Mouse (Mus musculus): ENCODE results near the gene Polr1c. TPM values are rescaled to one million over a fixed set of nuclear protein-coding genes. Genes with fewer than 3 reads are reported as not detected.

The Polr1c gene
- polyA plus RNA-seq, 1 experiment from 2014 or later, result 26.2 TPM

- ATAC-seq (ENCODE audit: low read depth), result no peak
- no peak overlapping the region for H3K4me2 ChIP-seq (ENCODE audit: low read depth, low read length)
- H3K27ac ChIP-seq (ENCODE audit: low read length), result no peak overlapping the region
- H3K4me3 ChIP-seq (ENCODE audit: low read depth, low read length), result no peak overlapping the region
- H3K9me3 ChIP-seq (replicated peaks; ENCODE audit: control insufficient read depth, low read length), result no peaks in the 10 kb centered on the region
- H3K36me3 ChIP-seq (ENCODE audit: control insufficient read depth, insufficient read depth), result peaks cover 4% of the 10 kb centered on the region; the same call in 1 of the 2 replicates
- no peak overlapping the region for H3K9ac ChIP-seq (ENCODE audit: low read depth, low read length)
- 80% methylated on average over 12 of the region's 12 CpGs for WGBS (ENCODE audit: insufficient replicate concordance)
- H3K4me1 ChIP-seq (ENCODE audit: control insufficient read depth, low read depth, low read length), result peaks cover 13% of the 10 kb centered on the region
- H3K27me3 ChIP-seq (ENCODE audit: control insufficient read depth, insufficient read depth, low read depth, low read length), result no peaks in the 10 kb centered on the region
These were observed 30.3 kb upstream of the Polr1c start for GRCm38 (mm10) chr17:46278011-46278765.

- no peak for ATAC-seq (ENCODE audit: low read depth)
- Histone ChIP-seq H3K4me2 (ENCODE audit: low read depth, low read length) (no peak overlapping the region), H3K27me3 (ENCODE audit: control insufficient read depth, insufficient read depth, low read depth, low read length) (no peaks in the 10 kb centered on the region), H3K36me3 (ENCODE audit: control insufficient read depth, insufficient read depth) (peaks cover 4% of the 10 kb centered on the region; the same call in 1 of the 2 replicates), H3K9ac (ENCODE audit: low read depth, low read length) (no peak overlapping the region), H3K9me3 (replicated peaks; ENCODE audit: control insufficient read depth, low read length) (no peaks in the 10 kb centered on the region), H3K4me3 (ENCODE audit: low read depth, low read length) (no peak overlapping the region), H3K27ac (ENCODE audit: low read length) (no peak overlapping the region), H3K4me1 (ENCODE audit: control insufficient read depth, low read depth, low read length) (peaks cover 10% of the 10 kb centered on the region)
- WGBS (ENCODE audit: insufficient replicate concordance), result 76% methylated on average over 4 of the region's 4 CpGs
These were observed 29.7 kb upstream of the Polr1c start for GRCm38 (mm10) chr17:46277586-46277985.

GRCm38 (mm10) chr17:46275506-46275905 lies 27.7 kb upstream of the Polr1c start:
- H3K9ac ChIP-seq (ENCODE audit: low read depth, low read length), result no peak overlapping the region
- H3K4me1 ChIP-seq (ENCODE audit: control insufficient read depth, low read depth, low read length), result no peaks in the 10 kb centered on the region
- H3K27me3 ChIP-seq (ENCODE audit: control insufficient read depth, insufficient read depth, low read depth, low read length), result no peaks in the 10 kb centered on the region
- H3K36me3 ChIP-seq (ENCODE audit: control insufficient read depth, insufficient read depth), result peaks cover 4% of the 10 kb centered on the region; the same call in 1 of the 2 replicates
- no peak overlapping the region for H3K27ac ChIP-seq (ENCODE audit: low read length)
- ATAC-seq (ENCODE audit: low read depth), result no peak
- no peak overlapping the region for H3K4me3 ChIP-seq (ENCODE audit: low read depth, low read length)
- no peak overlapping the region for H3K4me2 ChIP-seq (ENCODE audit: low read depth, low read length)
- WGBS (ENCODE audit: insufficient replicate concordance), result 66% methylated on average over 10 of the region's 10 CpGs
- H3K9me3 ChIP-seq (replicated peaks; ENCODE audit: control insufficient read depth, low read length), result no peaks in the 10 kb centered on the region

- Histone ChIP-seq H3K4me1 (ENCODE audit: control insufficient read depth, low read depth, low read length) (no peaks in the 10 kb centered on the region), H3K9ac (ENCODE audit: low read depth, low read length) (no peak overlapping the region), H3K4me2 (ENCODE audit: low read depth, low read length) (no peak overlapping the region), H3K9me3 (replicated peaks; ENCODE audit: control insufficient read depth, low read length) (no peaks in the 10 kb centered on the region), H3K27me3 (ENCODE audit: control insufficient read depth, insufficient read depth, low read depth, low read length) (no peaks in the 10 kb centered on the region), H3K4me3 (ENCODE audit: low read depth, low read length) (no peak overlapping the region), H3K27ac (ENCODE audit: low read length) (no peak overlapping the region), H3K36me3 (ENCODE audit: control insufficient read depth, insufficient read depth) (peaks cover 4% of the 10 kb centered on the region; the same call in 1 of the 2 replicates)
- WGBS (ENCODE audit: insufficient replicate concordance), result 80% methylated on average over 6 of the region's 6 CpGs
- no peak for ATAC-seq (ENCODE audit: low read depth)
These were observed 27.2 kb upstream of the Polr1c start for GRCm38 (mm10) chr17:46275034-46275433.

GRCm38 (mm10) chr17:46274465-46274864 lies 26.6 kb upstream of the Polr1c start:
- no peaks in the 10 kb centered on the region for H3K27me3 ChIP-seq (ENCODE audit: control insufficient read depth, insufficient read depth, low read depth, low read length)
- ATAC-seq (ENCODE audit: low read depth), result no peak
- H3K4me3 ChIP-seq (ENCODE audit: low read depth, low read length), result no peak overlapping the region
- WGBS (ENCODE audit: insufficient replicate concordance), result 79% methylated on average over 6 of the region's 6 CpGs
- H3K9me3 ChIP-seq (replicated peaks; ENCODE audit: control insufficient read depth, low read length), result no peaks in the 10 kb centered on the region
- H3K4me1 ChIP-seq (ENCODE audit: control insufficient read depth, low read depth, low read length), result no peaks in the 10 kb centered on the region
- H3K27ac ChIP-seq (ENCODE audit: low read length), result no peak overlapping the region
- no peak overlapping the region for H3K4me2 ChIP-seq (ENCODE audit: low read depth, low read length)
- H3K9ac ChIP-seq (ENCODE audit: low read depth, low read length), result no peak overlapping the region
- peaks cover 4% of the 10 kb centered on the region; the same call in 1 of the 2 replicates for H3K36me3 ChIP-seq (ENCODE audit: control insufficient read depth, insufficient read depth)

- Histone ChIP-seq H3K27me3 (ENCODE audit: control insufficient read depth, insufficient read depth, low read depth, low read length) (no peaks in the 10 kb centered on the region), H3K9ac (ENCODE audit: low read depth, low read length) (no peak overlapping the region), H3K36me3 (ENCODE audit: control insufficient read depth, insufficient read depth) (no peaks in the 10 kb centered on the region; the same call in 1 of the 2 replicates), H3K9me3 (replicated peaks; ENCODE audit: control insufficient read depth, low read length) (no peaks in the 10 kb centered on the region), H3K4me3 (ENCODE audit: low read depth, low read length) (no peak overlapping the region), H3K4me2 (ENCODE audit: low read depth, low read length) (no peak overlapping the region), H3K4me1 (ENCODE audit: control insufficient read depth, low read depth, low read length) (no peaks in the 10 kb centered on the region), H3K27ac (ENCODE audit: low read length) (no peak overlapping the region)
- no peak for ATAC-seq (ENCODE audit: low read depth)
- WGBS (ENCODE audit: insufficient replicate concordance), result 62% methylated on average over 1 of the region's 1 CpGs
These were observed 26.0 kb upstream of the Polr1c start for GRCm38 (mm10) chr17:46273803-46274236.

- WGBS (ENCODE audit: insufficient replicate concordance), result 69% methylated on average over 5 of the region's 5 CpGs
- no peaks in the 10 kb centered on the region; the same call in 1 of the 2 replicates for H3K36me3 ChIP-seq (ENCODE audit: control insufficient read depth, insufficient read depth)
- no peak overlapping the region for H3K4me3 ChIP-seq (ENCODE audit: low read depth, low read length)
- H3K9me3 ChIP-seq (replicated peaks; ENCODE audit: control insufficient read depth, low read length), result no peaks in the 10 kb centered on the region
- H3K4me2 ChIP-seq (ENCODE audit: low read depth, low read length), result no peak overlapping the region
- H3K27ac ChIP-seq (ENCODE audit: low read length), result no peak overlapping the region
- no peaks in the 10 kb centered on the region for H3K4me1 ChIP-seq (ENCODE audit: control insufficient read depth, low read depth, low read length)
- H3K9ac ChIP-seq (ENCODE audit: low read depth, low read length), result no peak overlapping the region
- no peak for ATAC-seq (ENCODE audit: low read depth)
- no peaks in the 10 kb centered on the region for H3K27me3 ChIP-seq (ENCODE audit: control insufficient read depth, insufficient read depth, low read depth, low read length)
These were observed 24.8 kb upstream of the Polr1c start for GRCm38 (mm10) chr17:46272675-46273074.

- no peaks in the 10 kb centered on the region for H3K4me1 ChIP-seq (ENCODE audit: control insufficient read depth, low read depth, low read length)
- no peaks in the 10 kb centered on the region; the same call in 1 of the 2 replicates for H3K36me3 ChIP-seq (ENCODE audit: control insufficient read depth, insufficient read depth)
- H3K4me2 ChIP-seq (ENCODE audit: low read depth, low read length), result no peak overlapping the region
- no peaks in the 10 kb centered on the region for H3K27me3 ChIP-seq (ENCODE audit: control insufficient read depth, insufficient read depth, low read depth, low read length)
- ATAC-seq (ENCODE audit: low read depth), result no peak
- H3K9me3 ChIP-seq (replicated peaks; ENCODE audit: control insufficient read depth, low read length), result no peaks in the 10 kb centered on the region
- no peak overlapping the region for H3K4me3 ChIP-seq (ENCODE audit: low read depth, low read length)
- H3K9ac ChIP-seq (ENCODE audit: low read depth, low read length), result no peak overlapping the region
- H3K27ac ChIP-seq (ENCODE audit: low read length), result no peak overlapping the region
- 80% methylated on average over 2 of the region's 2 CpGs for WGBS (ENCODE audit: insufficient replicate concordance)
These were observed 24.2 kb upstream of the Polr1c start for GRCm38 (mm10) chr17:46272058-46272457.

- no peak overlapping the region for H3K27ac ChIP-seq (ENCODE audit: low read length)
- H3K4me1 ChIP-seq (ENCODE audit: control insufficient read depth, low read depth, low read length), result no peaks in the 10 kb centered on the region; the same call in 1 of the 2 replicates
- WGBS (ENCODE audit: insufficient replicate concordance), result 80% methylated on average over 19 of the region's 19 CpGs
- ATAC-seq (ENCODE audit: low read depth), result no peak
- no peaks in the 10 kb centered on the region for H3K9me3 ChIP-seq (replicated peaks; ENCODE audit: control insufficient read depth, low read length)
- H3K4me3 ChIP-seq (ENCODE audit: low read depth, low read length), result no peak overlapping the region
- H3K4me2 ChIP-seq (ENCODE audit: low read depth, low read length), result no peak overlapping the region
- H3K27me3 ChIP-seq (ENCODE audit: control insufficient read depth, insufficient read depth, low read depth, low read length), result no peaks in the 10 kb centered on the region
- no peak overlapping the region for H3K9ac ChIP-seq (ENCODE audit: low read depth, low read length)
- H3K36me3 ChIP-seq (ENCODE audit: control insufficient read depth, insufficient read depth), result no peaks in the 10 kb centered on the region; the same call in 1 of the 2 replicates
These were observed 22.1 kb upstream of the Polr1c start for GRCm38 (mm10) chr17:46269771-46270534.
